Mouse (Mus musculus): ENCODE measurements around the gene Sirt1. TPM values are rescaled to one million over a fixed set of nuclear protein-coding genes. Genes with fewer than 3 reads are reported as not detected.
A peak's percentile ranks its signal among the peaks of the same experiment; 100 is the strongest.
"Not testable (repeated sequence)": the region's sequence is repeated elsewhere in the genome, so short reads cannot be mapped to it uniquely, and the experiment has no call there.

Gene Sirt1
- polyA plus RNA-seq, 1 experiment: 3.1 TPM

DNA sequence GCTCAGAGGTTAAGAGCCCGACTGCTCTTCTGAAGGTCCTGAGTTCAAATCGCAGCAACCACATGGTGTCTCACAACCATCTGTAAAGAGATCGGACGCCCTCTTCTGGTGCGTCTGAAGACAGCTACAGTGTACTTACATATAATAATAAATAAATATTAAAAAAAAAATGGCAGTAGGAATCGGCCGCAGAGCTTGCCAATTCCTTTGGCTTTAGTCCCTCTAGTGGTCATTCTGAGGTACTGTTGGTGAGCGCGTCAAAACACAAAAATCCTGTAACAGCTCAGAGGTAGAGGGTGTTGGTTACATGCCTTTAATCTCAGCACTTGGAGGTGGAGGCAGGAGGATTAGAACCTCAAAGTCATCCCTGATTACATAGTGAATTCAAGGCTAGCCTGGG is 4.0 kb downstream of the Sirt1 start:
- Histone ChIP-seq H3K27me3 (ENCODE audit: control insufficient read depth, insufficient read depth, low read length) (no peaks in the 10 kb centered on the region), H3K4me3 (ENCODE audit: extremely low read depth, insufficient read depth, insufficient read length) (no peak overlapping the region), H3K36me3 (ENCODE audit: control insufficient read depth, insufficient read depth, low read length) (no peaks in the 10 kb centered on the region), H3K4me1 (ENCODE audit: control insufficient read depth, insufficient read depth, insufficient read length) (no peaks in the 10 kb centered on the region), H3K27ac (ENCODE audit: insufficient read depth, low read length) (no peak overlapping the region)
- TF ChIP-seq CTCF (IDR thresholded peaks at IDR 0.05; ENCODE audit: extremely low read depth, insufficient read depth, insufficient read length, insufficient replicate concordance) (peak; percentile 51; the same call in 1 of the 2 replicates), POLR2A (IDR thresholded peaks at IDR 0.05; ENCODE audit: low read depth, low read length) (no peak)
- peak; percentile 47 to 61 for DNase-seq (ENCODE audit: low read depth in 1 of 2, low spot score in 2 of 2)
- 17% methylated on average over 9 of the region's 9 CpGs for WGBS

DNA sequence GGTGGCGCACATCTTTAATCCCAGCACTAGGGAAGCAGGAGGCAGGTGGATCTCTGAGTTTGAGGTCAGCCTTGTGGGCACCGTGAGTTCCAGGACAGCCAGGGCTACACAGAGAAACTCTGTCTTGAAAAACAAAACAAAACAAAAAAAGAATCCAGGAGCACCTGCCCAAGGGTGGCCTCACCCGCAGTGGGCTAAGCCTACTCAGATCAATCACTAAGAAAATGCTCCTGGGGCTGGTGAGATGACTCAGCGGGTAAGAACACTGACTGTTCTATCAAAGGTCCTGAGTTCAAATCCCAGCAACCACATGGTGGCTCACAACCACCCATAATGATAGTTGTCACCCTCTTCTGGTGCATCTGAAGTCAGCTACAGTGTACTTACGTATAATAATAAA is 5.2 kb downstream of the Sirt1 start:
- H3K27me3 ChIP-seq (ENCODE audit: control insufficient read depth, insufficient read depth, low read length): no peaks in the 10 kb centered on the region
- H3K4me1 ChIP-seq (ENCODE audit: control insufficient read depth, insufficient read depth, insufficient read length): no peaks in the 10 kb centered on the region
- no peak overlapping the region for H3K27ac ChIP-seq (ENCODE audit: insufficient read depth, low read length)
- H3K36me3 ChIP-seq (ENCODE audit: control insufficient read depth, insufficient read depth, low read length): no peaks in the 10 kb centered on the region
- TF ChIP-seq POLR2A (IDR thresholded peaks at IDR 0.05; ENCODE audit: low read depth, low read length) (no peak), CTCF (IDR thresholded peaks at IDR 0.05; ENCODE audit: extremely low read depth, insufficient read depth, insufficient read length, insufficient replicate concordance) (no peak)
- no peak overlapping the region for H3K4me3 ChIP-seq (ENCODE audit: extremely low read depth, insufficient read depth, insufficient read length)
- DNase-seq (ENCODE audit: low read depth in 1 of 2, low spot score in 2 of 2): no peak
- WGBS: 87% methylated on average over 5 of the region's 5 CpGs

DNA sequence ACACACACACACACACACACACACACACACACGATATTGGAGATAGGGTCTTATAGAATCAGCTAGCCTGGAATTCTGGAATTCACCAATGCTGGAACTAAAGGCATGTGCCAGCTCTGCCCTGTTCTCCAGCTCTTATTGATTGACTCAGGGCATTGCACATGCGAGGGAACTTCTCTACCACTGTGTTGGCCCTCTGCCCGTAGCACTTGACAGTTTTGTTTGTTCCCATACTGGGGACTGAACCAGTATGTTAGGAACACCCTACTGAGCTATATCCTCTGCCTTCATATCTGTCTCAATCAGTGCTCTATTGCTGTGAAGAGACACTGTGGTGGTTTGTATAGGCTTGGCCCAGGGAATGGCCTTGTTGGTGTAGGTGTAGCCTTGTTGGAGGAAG is 13.5 kb downstream of the Sirt1 start:
- TF ChIP-seq CTCF (IDR thresholded peaks at IDR 0.05; ENCODE audit: extremely low read depth, insufficient read depth, insufficient read length, insufficient replicate concordance) (no peak), POLR2A (IDR thresholded peaks at IDR 0.05; ENCODE audit: low read depth, low read length) (no peak)
- 85% methylated on average over 3 of the region's 3 CpGs for WGBS

DNA sequence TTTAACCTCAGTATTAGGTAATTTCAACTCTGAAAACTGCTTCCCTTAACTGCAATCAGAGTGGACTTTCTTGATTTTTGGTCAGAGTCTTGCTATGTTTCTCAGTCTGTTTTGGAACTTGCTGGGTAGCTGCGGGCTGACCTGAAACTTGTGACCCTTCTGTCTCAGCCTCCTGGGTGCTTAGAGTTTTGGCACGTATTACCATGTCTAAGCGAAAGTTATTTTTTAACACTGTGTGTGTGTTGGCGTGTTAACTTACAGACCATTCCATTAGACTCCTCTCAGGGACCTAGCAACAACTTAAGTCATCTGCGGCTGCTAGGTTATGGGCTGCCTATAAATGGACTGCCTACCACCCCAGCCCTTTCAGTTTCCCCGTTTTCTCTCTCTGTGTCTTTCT is 14.1 kb downstream of the Sirt1 start:
- Histone ChIP-seq H3K27me3 (ENCODE audit: control insufficient read depth, insufficient read depth, low read length) (no peaks in the 10 kb centered on the region), H3K4me1 (ENCODE audit: control insufficient read depth, insufficient read depth, insufficient read length) (no peaks in the 10 kb centered on the region), H3K4me3 (ENCODE audit: extremely low read depth, insufficient read depth, insufficient read length) (no peak overlapping the region), H3K36me3 (ENCODE audit: control insufficient read depth, insufficient read depth, low read length) (no peaks in the 10 kb centered on the region), H3K27ac (ENCODE audit: insufficient read depth, low read length) (no peak overlapping the region)
- DNase-seq (ENCODE audit: low read depth in 1 of 2, low spot score in 2 of 2): no peak
- 83% methylated on average over 6 of the region's 6 CpGs for WGBS
- TF ChIP-seq CTCF (IDR thresholded peaks at IDR 0.05; ENCODE audit: extremely low read depth, insufficient read depth, insufficient read length, insufficient replicate concordance) (no peak), POLR2A (IDR thresholded peaks at IDR 0.05; ENCODE audit: low read depth, low read length) (no peak)

More for the DNA sequence above, 13.5 kb downstream of the Sirt1 start:
- no peaks in the 10 kb centered on the region for H3K36me3 ChIP-seq (ENCODE audit: control insufficient read depth, insufficient read depth, low read length)
- DNase-seq (ENCODE audit: low read depth in 1 of 2, low spot score in 2 of 2): no peak
- no peak overlapping the region for H3K27ac ChIP-seq (ENCODE audit: insufficient read depth, low read length)
- no peaks in the 10 kb centered on the region for H3K27me3 ChIP-seq (ENCODE audit: control insufficient read depth, insufficient read depth, low read length)
- no peaks in the 10 kb centered on the region for H3K4me1 ChIP-seq (ENCODE audit: control insufficient read depth, insufficient read depth, insufficient read length)
- no peak overlapping the region for H3K4me3 ChIP-seq (ENCODE audit: extremely low read depth, insufficient read depth, insufficient read length)

DNA sequence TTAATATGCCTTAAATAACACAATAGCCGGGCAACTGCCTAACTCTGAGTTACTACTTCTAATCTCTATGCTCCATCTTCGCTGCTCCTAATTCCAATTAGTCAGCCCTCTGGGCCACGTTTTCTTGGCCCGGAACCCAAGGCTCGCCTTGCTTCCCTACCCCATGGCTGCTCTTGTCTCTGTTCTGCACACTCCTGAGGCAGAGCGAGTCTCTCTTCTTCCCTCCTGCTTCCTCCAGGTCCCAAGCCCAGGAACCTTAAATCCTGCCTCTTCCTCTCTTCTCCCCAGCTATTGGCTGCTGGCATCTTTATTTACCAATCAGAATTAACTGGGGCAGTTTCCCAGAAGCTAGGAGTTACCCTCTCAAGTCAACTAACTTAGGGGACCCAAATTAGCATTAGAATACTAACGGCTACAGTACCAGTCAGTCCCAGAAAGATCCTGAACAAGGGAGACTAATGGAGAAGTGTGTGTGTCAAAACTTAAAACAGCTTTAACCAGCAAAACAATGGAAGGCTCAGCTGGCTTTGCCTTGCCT is 15.5 kb downstream of the Sirt1 start:
- Histone ChIP-seq H3K27me3 (ENCODE audit: control insufficient read depth, insufficient read depth, low read length) (no peaks in the 10 kb centered on the region), H3K27ac (ENCODE audit: insufficient read depth, low read length) (no peak overlapping the region), H3K4me3 (ENCODE audit: extremely low read depth, insufficient read depth, insufficient read length) (no peak overlapping the region), H3K36me3 (ENCODE audit: control insufficient read depth, insufficient read depth, low read length) (no peaks in the 10 kb centered on the region), H3K4me1 (ENCODE audit: control insufficient read depth, insufficient read depth, insufficient read length) (no peaks in the 10 kb centered on the region)
- DNase-seq (ENCODE audit: low read depth in 1 of 2, low spot score in 2 of 2): no peak
- WGBS: 88% methylated on average over 7 of the region's 7 CpGs
- no peak for TF ChIP-seq CTCF (IDR thresholded peaks at IDR 0.05; ENCODE audit: extremely low read depth, insufficient read depth, insufficient read length, insufficient replicate concordance)
- TF ChIP-seq POLR2A (IDR thresholded peaks at IDR 0.05; ENCODE audit: low read depth, low read length): no peak

DNA sequence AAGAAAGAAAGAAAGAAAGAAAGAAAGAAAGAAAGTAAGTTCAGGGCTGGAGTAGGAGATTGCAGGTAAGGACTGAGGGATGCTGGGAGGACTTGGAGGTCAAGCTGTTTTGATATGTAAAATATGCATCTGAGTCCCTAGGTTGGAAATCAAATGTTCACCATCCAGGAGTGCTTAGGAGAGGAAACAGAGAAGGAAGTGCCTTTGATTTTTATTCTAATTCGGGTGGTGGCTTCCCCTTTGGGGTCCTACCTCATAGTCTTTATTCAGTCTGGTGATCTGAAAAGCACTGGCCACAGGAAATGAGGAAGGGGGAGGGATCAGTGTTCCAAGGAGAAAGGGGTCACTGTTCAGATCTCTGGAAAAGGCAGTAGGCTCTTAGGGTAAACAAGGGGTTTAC is 21.0 kb downstream of the Sirt1 start:
- H3K4me3 ChIP-seq (ENCODE audit: extremely low read depth, insufficient read depth, insufficient read length): no peak overlapping the region
- 14% methylated on average over 1 of the region's 1 CpGs for WGBS
- DNase-seq (ENCODE audit: low read depth in 1 of 2, low spot score in 2 of 2): no peak
- no peaks in the 10 kb centered on the region for H3K27me3 ChIP-seq (ENCODE audit: control insufficient read depth, insufficient read depth, low read length)
- H3K4me1 ChIP-seq (ENCODE audit: control insufficient read depth, insufficient read depth, insufficient read length): no peaks in the 10 kb centered on the region
- no peaks in the 10 kb centered on the region for H3K36me3 ChIP-seq (ENCODE audit: control insufficient read depth, insufficient read depth, low read length)
- no peak overlapping the region for H3K27ac ChIP-seq (ENCODE audit: insufficient read depth, low read length)
- TF ChIP-seq CTCF (IDR thresholded peaks at IDR 0.05; ENCODE audit: extremely low read depth, insufficient read depth, insufficient read length, insufficient replicate concordance) (no peak), POLR2A (IDR thresholded peaks at IDR 0.05; ENCODE audit: low read depth, low read length) (no peak)

DNA sequence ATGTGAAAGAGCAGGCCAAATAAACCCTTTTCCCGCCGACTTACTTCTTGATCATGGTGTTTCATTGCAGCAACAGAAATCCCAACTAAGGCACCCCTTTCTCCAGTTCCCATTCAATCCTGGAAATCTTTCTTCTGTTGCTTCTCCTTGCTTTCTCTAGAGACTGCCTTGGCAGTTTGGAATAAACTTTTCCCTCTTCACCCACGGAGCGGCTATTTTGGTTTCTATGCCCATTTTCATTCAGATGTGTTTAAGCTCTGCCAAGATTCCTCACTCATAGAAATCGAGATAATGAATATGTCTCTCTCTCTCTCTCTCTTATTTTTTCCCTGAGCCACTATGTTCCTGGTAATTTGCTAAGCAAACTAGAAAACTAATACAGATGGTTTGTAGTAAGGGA is 29.4 kb downstream of the Sirt1 start:
- Histone ChIP-seq H3K4me3 (ENCODE audit: extremely low read depth, insufficient read depth, insufficient read length) (no peak overlapping the region), H3K27me3 (ENCODE audit: control insufficient read depth, insufficient read depth, low read length) (no peaks in the 10 kb centered on the region), H3K27ac (ENCODE audit: insufficient read depth, low read length) (no peak overlapping the region), H3K4me1 (ENCODE audit: control insufficient read depth, insufficient read depth, insufficient read length) (no peaks in the 10 kb centered on the region), H3K36me3 (ENCODE audit: control insufficient read depth, insufficient read depth, low read length) (no peaks in the 10 kb centered on the region)
- WGBS: 92% methylated on average over 5 of the region's 5 CpGs
- no peak for DNase-seq (ENCODE audit: low read depth in 1 of 2, low spot score in 2 of 2)
- no peak for TF ChIP-seq POLR2A (IDR thresholded peaks at IDR 0.05; ENCODE audit: low read depth, low read length)
- no peak for TF ChIP-seq CTCF (IDR thresholded peaks at IDR 0.05; ENCODE audit: extremely low read depth, insufficient read depth, insufficient read length, insufficient replicate concordance)

DNA sequence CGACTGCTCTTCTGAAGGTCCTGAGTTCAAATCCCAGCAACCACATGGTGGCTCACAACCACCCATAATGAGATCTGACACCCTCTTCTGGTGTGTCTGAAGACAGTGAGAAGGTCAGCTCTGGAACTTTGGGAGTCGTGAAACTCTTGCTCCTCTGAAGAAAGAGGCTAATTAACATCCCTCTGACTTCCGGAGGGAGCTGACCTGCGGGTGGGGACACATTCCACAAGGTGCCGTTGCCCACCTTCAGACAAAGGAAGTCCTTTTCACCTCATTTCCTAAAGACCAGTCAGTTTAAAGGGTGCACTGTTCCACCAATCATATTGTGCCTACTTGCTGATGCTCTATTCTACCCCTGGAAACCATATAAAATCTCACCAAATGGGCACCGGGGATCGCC is 30.4 kb downstream of the Sirt1 start:
- H3K36me3 ChIP-seq (ENCODE audit: control insufficient read depth, insufficient read depth, low read length); H3K27ac ChIP-seq (ENCODE audit: insufficient read depth, low read length); H3K27me3 ChIP-seq (ENCODE audit: control insufficient read depth, insufficient read depth, low read length); H3K4me1 ChIP-seq (ENCODE audit: control insufficient read depth, insufficient read depth, insufficient read length); H3K4me3 ChIP-seq (ENCODE audit: extremely low read depth, insufficient read depth, insufficient read length); DNase-seq (ENCODE audit: low read depth in 1 of 2, low spot score in 2 of 2): not testable (repeated sequence)
- WGBS: 92% methylated on average over 7 of the region's 7 CpGs
